Mouse (Mus musculus) ovary, postnatal 10 days (tissue): Measurements from ENCODE around the gene Eno3.

Experiments
- DNase-seq: peaks from one replicate; pipeline ENCODE4 v3.0.0; 2022; ENCODE audit warnings: low spot score

Gene Eno3

DNA sequence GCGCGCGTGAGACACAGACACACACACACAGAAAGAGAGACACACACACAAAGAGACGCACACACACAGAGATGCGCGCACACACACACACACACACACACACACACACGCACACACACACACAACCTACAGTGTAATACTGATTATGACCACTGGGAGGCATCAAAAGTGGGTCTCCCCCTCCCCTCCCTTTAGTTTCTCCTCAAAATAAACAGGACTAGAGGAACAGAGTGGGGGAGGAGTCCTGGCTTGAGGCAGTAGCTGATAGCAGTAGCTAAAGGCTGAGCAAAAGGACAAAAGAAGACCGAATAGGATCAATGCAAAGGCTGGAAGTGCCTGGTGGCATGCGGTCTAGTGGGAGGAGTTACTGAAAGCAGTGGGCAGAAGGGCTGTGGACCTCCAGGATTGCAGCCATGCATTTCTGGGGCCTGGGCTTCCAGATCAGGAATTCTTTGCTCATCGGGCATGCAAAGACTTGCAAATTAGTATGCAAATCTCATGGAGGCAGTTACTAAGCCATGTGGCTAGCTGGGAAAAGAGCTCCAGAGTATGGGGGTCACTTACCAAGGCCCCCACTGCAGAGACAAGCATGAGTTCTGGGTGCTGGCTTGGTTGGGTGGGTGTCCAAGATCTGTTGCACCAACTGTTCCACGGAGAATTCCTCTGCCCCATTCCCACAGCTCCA is 25.0 kb downstream of the Eno3 start:
- DNase-seq: no peak

DNA sequence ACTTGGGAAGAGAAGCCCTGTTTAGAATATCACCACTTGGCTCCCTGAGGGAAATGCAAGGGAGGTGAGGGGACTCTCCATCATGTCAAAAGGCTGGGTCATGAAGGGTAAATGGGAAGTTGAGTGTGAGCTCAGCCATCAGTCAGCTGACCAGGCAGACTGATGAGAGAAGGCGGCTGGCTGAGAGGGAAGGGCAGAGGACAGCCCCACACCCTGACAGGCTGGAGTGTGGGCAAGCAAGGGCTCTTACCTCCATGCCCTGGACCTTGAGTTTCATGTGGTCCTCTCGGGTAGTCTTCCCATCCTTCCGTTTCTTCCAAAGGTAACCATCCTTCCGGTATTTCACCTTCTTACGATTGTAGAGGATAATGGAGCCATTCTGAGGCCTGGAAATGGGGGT is 26.6 kb downstream of the Eno3 start:
- no peak for DNase-seq

DNA sequence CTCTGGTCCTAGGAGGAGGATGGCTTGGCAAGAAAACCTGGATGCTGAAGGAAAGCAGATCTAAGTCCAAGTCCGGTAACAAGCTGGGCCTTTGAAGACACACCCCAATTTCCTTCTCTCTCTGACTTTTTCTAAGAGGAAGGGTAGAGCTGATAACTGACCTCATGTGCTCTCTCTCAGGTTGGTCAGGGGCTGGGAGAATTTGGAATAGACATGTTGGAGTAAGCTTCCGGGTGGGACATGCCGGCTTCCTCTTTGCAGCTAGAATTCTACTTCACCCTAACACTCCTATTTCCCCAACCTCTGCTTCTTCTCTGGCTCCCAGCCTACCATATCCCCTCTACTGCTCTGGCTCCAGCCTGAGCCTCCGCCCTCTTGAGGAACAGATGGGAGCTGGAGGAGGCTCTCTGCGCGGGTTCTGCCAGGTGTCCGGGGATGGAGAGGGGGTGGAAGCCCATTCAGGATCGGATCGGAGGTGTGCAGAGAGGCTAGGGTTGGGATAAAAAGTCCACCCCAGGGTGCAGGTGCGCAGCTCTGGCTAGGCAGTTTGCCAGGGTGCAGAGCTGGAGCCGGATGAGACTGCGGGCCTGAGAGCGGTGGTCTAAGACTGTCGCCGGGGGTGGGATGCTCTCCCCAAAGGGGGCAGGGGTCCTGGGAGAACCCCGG is 30.0 kb downstream of the Eno3 start:
- DNase-seq: no peak

DNA sequence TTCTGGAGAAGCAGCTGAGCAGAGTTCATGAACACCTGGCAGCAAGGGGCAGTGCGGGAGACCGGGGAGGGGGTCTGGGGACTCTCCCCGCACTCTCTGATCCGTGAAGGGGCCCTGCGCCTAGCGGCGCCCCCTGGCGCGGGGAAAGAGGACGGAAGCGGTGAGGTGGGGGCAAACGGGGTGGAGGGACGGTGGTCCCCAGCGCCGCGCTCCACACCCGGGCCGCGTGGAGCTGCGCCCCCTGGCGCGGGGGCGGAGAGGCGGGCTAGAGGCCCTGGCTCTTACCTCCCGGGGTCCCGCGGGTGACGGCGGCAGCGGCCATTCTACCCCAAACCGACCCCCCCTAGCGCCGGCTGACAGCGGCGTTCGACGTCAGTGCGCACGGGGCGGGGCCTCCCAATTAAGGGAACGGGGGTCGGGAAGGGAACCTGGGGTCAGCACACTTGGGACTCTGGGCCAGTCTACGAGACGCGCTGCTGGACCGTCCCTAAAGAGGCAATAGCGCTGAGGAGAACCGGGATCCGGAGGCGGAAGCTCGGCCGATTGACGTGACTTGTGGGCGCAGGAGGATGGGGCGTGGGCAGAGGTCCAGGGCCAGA is 30.7 kb downstream of the Eno3 start, which contains the start of gene Camta2:
Camta2 (minus strand) TSS at position 505 of the 599 bp plus-strand sequence.
- DNase-seq: peak; percentile 85

DNA sequence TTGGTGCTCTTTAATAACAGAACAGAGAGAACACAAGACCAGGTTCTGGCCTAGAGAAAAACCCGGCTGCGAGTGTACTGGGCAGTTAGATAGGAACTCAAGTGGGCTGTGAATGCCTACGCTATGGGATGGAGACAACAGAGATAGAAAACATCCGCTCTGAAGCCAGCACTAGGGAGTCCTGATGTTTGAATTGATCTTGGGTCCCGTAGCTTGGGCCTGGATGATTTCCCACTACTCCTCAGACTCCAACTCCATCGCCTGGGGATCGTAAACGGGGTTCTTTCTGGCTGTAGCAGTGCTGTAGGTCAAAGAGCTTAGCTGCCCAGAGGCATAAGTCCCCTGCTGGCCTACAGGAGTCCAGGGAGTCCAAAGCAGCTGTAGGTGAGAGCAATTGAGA is 31.4 kb downstream of the Eno3 start:
- DNase-seq: no peak

DNA sequence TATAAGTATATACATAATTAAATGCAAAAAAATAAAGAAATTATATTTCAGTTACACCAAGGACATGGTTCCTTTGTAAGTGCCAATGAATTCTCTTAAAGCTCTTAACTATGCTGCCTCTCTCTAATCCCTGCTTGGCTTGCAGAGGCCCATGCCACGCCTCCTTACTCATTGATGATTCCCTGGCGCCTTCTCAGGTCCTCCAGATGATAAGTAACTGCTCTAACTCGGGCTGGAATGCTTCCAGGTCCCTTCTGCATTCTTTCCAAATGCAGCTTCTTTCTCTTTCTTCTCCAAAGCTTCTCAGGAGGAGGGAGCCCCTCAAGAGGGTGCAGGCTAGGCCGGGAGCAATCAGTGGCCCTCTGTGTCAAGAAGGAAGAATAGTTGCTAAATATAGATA is 32.6 kb downstream of the Eno3 start:
- DNase-seq: no peak

DNA sequence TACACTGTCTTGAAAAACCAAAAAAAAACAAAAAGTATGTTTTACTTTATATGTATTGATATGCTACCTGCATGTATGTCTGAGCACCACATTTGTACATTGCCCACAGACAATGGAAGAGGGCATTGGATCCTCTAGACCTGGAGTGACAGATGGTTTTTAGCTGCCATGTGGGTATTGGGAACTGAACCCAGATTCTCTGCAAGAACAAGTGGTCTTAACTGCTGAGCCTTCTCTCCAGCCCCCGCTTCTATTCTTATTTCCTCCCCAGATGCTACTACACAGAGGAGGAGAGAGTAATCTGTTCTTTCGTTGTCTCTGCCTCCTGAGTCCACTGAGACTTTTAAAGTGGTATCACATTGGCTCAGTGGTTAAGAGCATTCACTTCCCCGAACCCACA is 36.5 kb downstream of the Eno3 start:
- DNase-seq: no peak

DNA sequence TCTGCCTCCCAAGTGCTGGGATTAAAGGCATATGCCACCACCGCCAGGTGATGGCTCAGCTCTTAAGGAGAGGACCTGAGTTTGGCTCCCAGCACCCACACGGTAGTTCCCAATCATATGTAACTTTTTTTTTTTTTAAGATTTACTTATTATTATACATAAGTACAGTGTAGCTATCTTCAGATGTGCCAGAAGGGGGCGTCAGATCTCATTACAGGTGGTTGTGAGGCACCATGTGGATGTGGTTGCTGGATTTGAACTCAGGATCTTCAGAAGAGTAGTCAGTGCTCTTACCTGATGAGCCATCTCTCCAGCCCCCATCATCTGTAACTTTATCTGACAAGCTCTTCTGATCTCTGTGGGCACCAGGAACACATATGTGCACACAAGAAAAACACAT is 40.4 kb downstream of the Eno3 start:
- no peak for DNase-seq

DNA sequence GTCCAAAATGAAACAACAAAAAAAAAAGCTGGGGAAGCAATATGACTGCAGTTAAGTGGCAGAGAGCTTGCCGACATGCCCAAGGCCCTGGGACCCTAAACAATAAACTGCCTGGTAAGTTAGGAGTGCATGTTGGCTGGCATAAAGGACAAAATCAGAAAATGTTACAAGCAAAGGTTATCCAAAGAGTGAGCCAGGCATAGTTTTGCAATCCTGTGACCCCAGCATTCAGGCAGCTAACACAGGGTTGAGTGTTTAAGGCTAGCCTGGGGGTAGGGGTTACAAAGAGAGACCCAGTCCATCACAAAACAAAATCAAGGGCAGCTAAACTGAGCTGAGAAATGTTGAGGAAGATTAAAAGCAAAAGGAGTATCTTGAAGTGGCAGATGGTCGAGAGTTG is 42.0 kb downstream of the Eno3 start:
- no peak for DNase-seq

DNA sequence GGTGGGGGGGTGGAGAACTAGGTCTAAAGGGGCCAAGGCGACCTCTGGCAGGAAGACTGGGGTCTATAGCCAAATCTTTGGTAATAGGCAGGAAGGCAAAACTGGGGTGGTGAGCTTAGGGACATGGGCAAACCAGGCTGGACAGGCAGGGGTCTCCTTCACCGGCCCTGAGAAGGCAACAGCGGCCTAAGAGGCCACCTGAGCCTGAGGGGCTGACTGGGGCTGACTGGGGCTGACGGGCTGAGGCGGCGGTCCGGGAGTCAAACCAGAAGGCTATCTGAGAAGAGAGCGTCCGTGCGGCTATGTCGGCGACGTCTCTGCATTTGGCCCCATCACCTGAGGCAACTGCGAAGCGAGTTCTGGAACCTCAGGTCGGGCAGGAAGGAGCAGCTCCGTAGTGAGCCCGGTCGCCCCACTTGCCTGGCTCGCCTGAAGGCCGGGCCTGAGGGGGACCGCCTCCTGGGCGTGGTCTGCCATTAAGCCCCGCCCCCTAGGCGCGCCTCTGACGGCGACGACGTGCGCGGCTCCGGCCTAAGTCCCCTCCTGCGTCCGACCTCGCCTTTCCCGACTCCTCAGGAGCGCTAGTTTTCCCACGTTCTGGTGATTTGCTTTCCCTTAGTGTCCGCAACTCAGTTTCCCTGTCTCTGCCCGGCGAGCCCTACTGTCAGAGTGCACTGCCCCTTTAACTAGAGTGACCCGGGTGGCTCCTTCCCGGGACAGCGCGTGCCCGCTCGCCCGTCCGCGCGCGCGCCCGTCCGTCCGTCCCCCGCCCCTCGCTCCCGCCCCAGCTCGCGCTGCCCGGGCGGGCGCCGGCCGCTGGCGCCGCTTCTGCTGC is 42.9 kb downstream of the Eno3 start, which contains the start of the genes Inca1 and Kif1c:
Inca1 (minus strand) TSS at position 434 of the 835 bp plus-strand sequence.
Kif1c (plus strand) TSS at position 827 of the 835 bp plus-strand sequence.
- peak; percentile 89 for DNase-seq

DNA sequence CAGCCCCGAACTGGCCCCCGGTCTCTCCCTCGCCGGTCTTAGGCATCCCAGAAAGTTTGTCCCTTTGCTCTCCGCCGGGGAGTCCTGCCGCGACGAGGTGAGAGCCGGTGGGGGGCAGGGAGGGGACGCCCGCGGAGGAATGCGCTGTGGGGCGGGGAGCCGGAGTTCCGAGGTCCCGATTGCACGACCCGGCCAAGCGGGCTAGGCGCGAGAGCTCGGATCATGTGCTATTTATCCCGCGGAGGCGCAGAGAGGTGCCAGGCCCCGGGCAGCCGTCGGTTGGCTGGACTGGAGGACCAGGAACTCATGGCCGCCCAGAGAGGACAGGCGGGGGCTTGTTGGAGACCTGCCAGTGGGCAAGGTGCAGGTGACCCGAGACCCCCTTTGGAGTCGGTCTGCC is 43.6 kb downstream of the Eno3 start:
- DNase-seq: peak; percentile 57

DNA sequence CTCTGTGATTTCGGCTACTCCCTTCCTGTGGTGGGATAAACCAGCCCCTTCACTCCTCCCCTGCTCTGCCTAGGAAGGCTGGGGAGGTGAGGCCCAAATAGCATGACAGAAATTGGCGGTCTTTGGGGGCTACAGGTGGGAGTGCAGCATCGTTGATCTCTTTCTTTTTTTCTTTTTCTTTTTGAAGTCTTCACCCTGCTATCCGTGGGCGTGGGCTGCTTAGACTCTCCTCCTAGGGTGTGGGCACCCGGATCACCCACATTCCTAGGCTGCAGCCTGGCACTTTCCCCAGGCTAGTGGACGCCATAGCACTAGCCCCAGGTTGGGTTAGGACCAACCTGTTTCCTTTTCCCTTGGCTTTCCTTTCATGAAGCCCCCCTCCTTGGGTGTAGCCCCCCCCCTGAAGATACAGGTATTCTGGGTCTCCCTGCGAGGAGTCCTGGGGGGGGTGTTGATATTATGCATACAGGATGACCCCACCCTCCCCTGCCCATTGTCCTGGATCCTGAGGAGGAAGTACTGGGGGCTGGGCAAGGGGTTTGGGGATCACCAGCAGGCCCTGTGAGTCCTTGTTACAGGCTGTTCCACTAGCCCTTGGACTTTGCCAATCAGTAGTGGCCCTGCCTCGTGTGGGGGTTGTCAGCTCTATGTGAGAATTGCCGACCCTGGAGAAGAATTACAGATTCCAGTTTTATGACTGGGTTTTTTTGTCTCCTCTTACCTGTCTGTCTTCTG is 44.4 kb downstream of the Eno3 start:
- no peak for DNase-seq

DNA sequence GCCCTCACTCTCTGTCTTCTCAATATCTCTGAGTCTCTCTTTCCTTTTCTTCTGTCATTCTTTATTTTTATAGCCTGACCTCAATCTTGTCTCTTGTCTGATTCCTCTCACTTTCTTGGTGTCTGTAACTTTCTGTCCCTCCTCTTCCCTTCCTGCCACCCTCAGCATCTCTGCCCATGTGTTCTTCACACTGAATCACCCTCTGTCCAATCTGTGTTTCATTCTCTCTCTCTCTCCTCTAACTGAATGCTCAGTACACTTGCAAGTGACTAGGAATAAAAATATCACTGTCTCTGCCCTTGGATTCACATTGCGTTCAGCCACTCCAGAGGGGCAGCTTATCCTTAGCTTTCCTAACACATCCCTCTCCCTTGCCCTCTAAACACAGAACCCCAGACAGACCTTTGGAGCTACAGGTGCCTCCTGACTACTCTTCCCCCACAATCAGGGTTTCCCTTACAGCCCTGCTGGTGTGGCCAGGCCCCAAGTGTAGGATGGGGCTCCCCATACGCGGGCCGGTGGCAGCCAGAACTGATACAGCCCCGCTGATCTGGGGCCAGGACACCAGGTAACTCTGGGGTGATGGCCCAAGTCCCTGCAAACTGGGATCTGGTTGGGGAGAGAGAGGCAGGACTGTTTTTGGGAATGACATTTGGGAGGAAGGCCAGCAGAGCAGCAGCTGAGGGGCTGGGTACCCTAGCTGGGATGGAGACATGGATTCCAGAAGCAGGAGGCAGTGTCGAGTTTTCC is 45.2 kb downstream of the Eno3 start:
- no peak for DNase-seq

DNA sequence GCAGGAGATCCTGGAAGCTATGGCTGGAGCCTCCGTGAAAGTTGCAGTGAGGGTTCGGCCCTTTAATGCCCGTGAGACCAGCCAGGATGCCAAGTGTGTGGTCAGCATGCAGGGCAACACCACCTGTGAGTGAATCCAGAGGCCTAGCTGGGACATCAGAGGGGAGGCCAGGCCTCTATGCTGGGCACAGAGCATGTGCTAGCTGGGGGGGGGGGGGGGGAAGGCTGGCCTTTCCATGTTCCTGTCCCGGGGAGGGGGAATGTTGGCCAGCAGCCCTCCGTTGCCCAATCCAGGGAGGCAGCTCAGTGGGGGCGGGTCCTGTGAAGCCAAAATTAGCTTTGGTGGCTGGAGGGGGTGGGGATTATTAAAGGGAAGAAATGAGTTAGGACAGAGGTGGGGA is 45.8 kb downstream of the Eno3 start:
- no peak for DNase-seq

DNA sequence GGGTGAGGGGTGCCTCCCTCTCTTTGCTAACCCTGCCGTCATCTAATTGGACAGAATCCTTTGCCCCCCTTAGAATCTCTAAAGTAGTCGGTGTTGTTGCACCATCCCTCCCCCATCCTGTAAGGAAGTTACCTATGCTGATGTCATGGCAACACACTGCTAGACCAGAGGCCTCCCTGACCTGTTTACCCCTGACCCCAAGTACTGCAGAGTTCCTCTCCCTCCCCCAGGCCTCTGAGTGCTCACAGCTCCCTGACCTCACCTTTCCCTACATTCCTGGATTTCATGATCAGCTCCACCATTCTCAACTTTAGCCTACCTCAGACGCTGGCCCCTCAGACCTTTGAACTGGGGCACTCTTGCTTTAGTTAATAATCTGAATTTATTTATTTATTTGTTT is 49.1 kb downstream of the Eno3 start:
- no peak for DNase-seq

DNA sequence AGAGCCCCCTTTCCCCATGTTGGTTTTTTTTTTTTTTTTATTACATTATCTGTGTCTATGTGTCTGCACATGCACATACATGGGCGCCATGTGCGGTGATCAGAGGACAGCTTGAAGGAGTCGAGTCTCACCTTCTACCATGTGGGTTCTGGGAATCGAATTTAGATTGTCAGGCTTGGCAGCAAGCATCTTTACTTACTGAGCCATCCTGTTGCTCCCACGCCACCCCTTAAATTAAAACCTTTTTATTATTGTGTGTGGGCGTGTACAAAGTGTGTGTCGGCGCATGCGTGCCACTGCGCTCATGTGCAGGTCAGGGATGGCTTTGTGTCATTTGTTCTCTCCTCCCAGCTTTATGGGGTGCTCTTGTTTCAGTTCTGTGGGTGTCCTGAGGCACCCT is 54.0 kb downstream of the Eno3 start:
- DNase-seq: no peak
